Mouse (Mus musculus): ENCODE data around the gene Slc17a7. TPM values are rescaled to one million over a fixed set of nuclear protein-coding genes. Genes with fewer than 3 reads are reported as not detected.

The Slc17a7 gene
- polyA plus RNA-seq, 1 experiment from 2014 or later = 0.19 TPM

GRCm38 (mm10) chr7:45215673-45216441 is 52.1 kb downstream of the Slc17a7 start, which contains the start of gene Tead2:
TSS of gene Tead2 (plus strand) at chr7:45215753.
- ChIA-PET CTCF (no interaction called here), POLR2A (interaction anchor here (0.6 kb wide), 2 partner anchors 17 to 179 kb away, joined by 3 read pairs; no protein-coding TSS in a partner anchor)
- ATAC-seq = peak; percentile 55
- in situ Hi-C loops (cut with MboI; ENCODE audit: low pct_unique_long_range_greater_than_20kb) = no loop called here
- DNase-seq (ENCODE audit: low read depth, low spot score) = no peak
- no peaks in the 10 kb centered on the region for H3K27me3 ChIP-seq
- TF ChIP-seq CTCF (IDR thresholded peaks at IDR 0.05) = no peak

GRCm38 (mm10) chr7:45216442-45217183 is 52.9 kb downstream of the Slc17a7 start:
- in situ Hi-C loops (cut with MboI; ENCODE audit: low pct_unique_long_range_greater_than_20kb) = no loop called here
- peak; percentile 33 for ATAC-seq
- CTCF ChIA-PET = no interaction called here
- POLR2A ChIA-PET = no interaction called here
- no peak for DNase-seq (ENCODE audit: low read depth, low spot score)
- TF ChIP-seq CTCF (IDR thresholded peaks at IDR 0.05) = no peak
- no peaks in the 10 kb centered on the region for H3K27me3 ChIP-seq

GRCm38 (mm10) chr7:45221680-45222079 is 57.9 kb downstream of the Slc17a7 start:
- H3K27me3 ChIP-seq = no peaks in the 10 kb centered on the region
- CTCF ChIA-PET = no interaction called here
- no peak for TF ChIP-seq CTCF (IDR thresholded peaks at IDR 0.05)
- DNase-seq (ENCODE audit: low read depth, low spot score) = no peak
- POLR2A ChIA-PET = no interaction called here
- no peak for ATAC-seq
- in situ Hi-C loops (cut with MboI; ENCODE audit: low pct_unique_long_range_greater_than_20kb) = no loop called here

GRCm38 (mm10) chr7:45224826-45225225 is 61.1 kb downstream of the Slc17a7 start:
- DNase-seq (ENCODE audit: low read depth, low spot score) (no peak), ATAC-seq (no peak)
- POLR2A ChIA-PET = interaction anchor here (0.5 kb wide), 1 partner anchor 49 kb away, joined by 3 read pairs; no protein-coding TSS in a partner anchor
- TF ChIP-seq CTCF (IDR thresholded peaks at IDR 0.05) = no peak
- no peaks in the 10 kb centered on the region for H3K27me3 ChIP-seq
- CTCF ChIA-PET = no interaction called here
- in situ Hi-C loops (cut with MboI; ENCODE audit: low pct_unique_long_range_greater_than_20kb) = no loop called here

Other genes with a start within 250 kb of the Slc17a7 start
- gene Ap2a1, start 234.5 kb upstream of the Slc17a7 start, polyA plus RNA-seq (2021) = 104 TPM
- gene Tsks, start 220.7 kb upstream of the Slc17a7 start, polyA plus RNA-seq (2021) = 0.06 TPM
- 22.1 TPM for gene Cpt1c, start 189.1 kb upstream of the Slc17a7 start, polyA plus RNA-seq (2021)
- 514 TPM for gene Prmt1, start 177.4 kb upstream of the Slc17a7 start, polyA plus RNA-seq (2021)
- gene Irf3, start 166.3 kb upstream of the Slc17a7 start, polyA plus RNA-seq (2021) = 108 TPM
- 19.9 TPM for gene Bcl2l12, start 165.2 kb upstream of the Slc17a7 start, polyA plus RNA-seq (2021)
- gene Scaf1, start 147.6 kb upstream of the Slc17a7 start, polyA plus RNA-seq (2021) = 80.3 TPM
- gene Rras, start 146.0 kb upstream of the Slc17a7 start, polyA plus RNA-seq (2021) = 78.9 TPM
- gene Prr12, start 111.1 kb upstream of the Slc17a7 start, polyA plus RNA-seq (2021) = 35.8 TPM
- gene Nosip, start 101.5 kb upstream of the Slc17a7 start, polyA plus RNA-seq (2021) = 77.4 TPM
- gene Prrg2, start 101.3 kb upstream of the Slc17a7 start, polyA plus RNA-seq (2021) = 38.6 TPM
- gene Rcn3, start 71.7 kb upstream of the Slc17a7 start, polyA plus RNA-seq (2021) = 21.7 TPM
- 22.2 TPM for gene Fcgrt, start 60.1 kb upstream of the Slc17a7 start, polyA plus RNA-seq (2021)
- gene Rps11, start 39.5 kb upstream of the Slc17a7 start, polyA plus RNA-seq (2021) = 920 TPM
- 1,333 TPM for gene Rpl13a, start 35.2 kb upstream of the Slc17a7 start, polyA plus RNA-seq (2021)
- not detected for gene Gm45713, start 27.7 kb upstream of the Slc17a7 start, polyA plus RNA-seq (2021)
- gene Flt3l, start 27.5 kb upstream of the Slc17a7 start, polyA plus RNA-seq (2021) = 7.3 TPM
- 68.2 TPM for gene Pih1d1, start 9.6 kb upstream of the Slc17a7 start, polyA plus RNA-seq (2021)
- 48.9 TPM for gene Aldh16a1, start 9.4 kb upstream of the Slc17a7 start, polyA plus RNA-seq (2021)
- not detected for gene Gfy, start 15.6 kb downstream of the Slc17a7 start, polyA plus RNA-seq (2021)
- gene Pth2, start 17.0 kb downstream of the Slc17a7 start, polyA plus RNA-seq (2021) = not detected
- 0.03 TPM for gene Ccdc155, start 40.9 kb downstream of the Slc17a7 start, polyA plus RNA-seq (2021)
- gene Dkkl1, start 48.2 kb downstream of the Slc17a7 start, polyA plus RNA-seq (2021) = not detected
- gene Tead2, start 51.8 kb downstream of the Slc17a7 start, polyA plus RNA-seq (2021) = 94.7 TPM
- 0.81 TPM for gene Cd37, start 75.2 kb downstream of the Slc17a7 start, polyA plus RNA-seq (2021)
- gene Slc6a16, start 77.1 kb downstream of the Slc17a7 start, polyA plus RNA-seq (2021) = not detected
- not detected for gene Slc6a21, start 113.6 kb downstream of the Slc17a7 start, polyA plus RNA-seq (2021)
- 15.0 TPM for gene Trpm4, start 169.8 kb downstream of the Slc17a7 start, polyA plus RNA-seq (2021)
- 0.06 TPM for gene Hrc, start 171.3 kb downstream of the Slc17a7 start, polyA plus RNA-seq (2021)
- 4.1 TPM for gene Ppfia3, start 203.1 kb downstream of the Slc17a7 start, polyA plus RNA-seq (2021)
- 4.7 TPM for gene Lin7b, start 206.6 kb downstream of the Slc17a7 start, polyA plus RNA-seq (2021)
- 328 TPM for gene Snrnp70, start 231.8 kb downstream of the Slc17a7 start, polyA plus RNA-seq (2021)
- gene Kcna7, start 241.7 kb downstream of the Slc17a7 start, polyA plus RNA-seq (2021) = 0.27 TPM
- gene Ntf5, start 249.7 kb downstream of the Slc17a7 start, polyA plus RNA-seq (2021) = 3.0 TPM

Measured in Patski (cell line).